Mouse (Mus musculus) lung, postnatal 0 days (tissue): ENCODE results near the gene Ubr4.

Source experiments
- CTCF ChIP-seq: IDR thresholded peaks from 2 replicates; pipeline ENCODE4 v1.5.1; 2016; ENCODE audit warnings: antibody characterized with exemption, mild to moderate bottlenecking
- EP300 ChIP-seq: IDR thresholded peaks from 2 replicates; pipeline ENCODE4 v1.6.1; 2016; ENCODE audit warnings: antibody characterized with exemption, mild to moderate bottlenecking, control low read depth

- TF ChIP-seq CTCF: no peak
- TF ChIP-seq EP300: no peak
Measured at GRCm38 (mm10) chr4:139491541-139492170, 139.2 kb downstream of the Ubr4 start.
